Mouse (Mus musculus): Measurements from ENCODE around the gene Slc39a3.
"Not testable (repeated sequence)": the region's sequence is repeated elsewhere in the genome, so short reads cannot be mapped to it uniquely, and the experiment has no call there.

Gene Slc39a3

GRCm38 (mm10) chr10:81010851-81011250 is 26.4 kb downstream of the Slc39a3 start:
- DNase-seq (ENCODE audit: extremely low read depth, low read depth, low spot score) = no peak

DNA sequence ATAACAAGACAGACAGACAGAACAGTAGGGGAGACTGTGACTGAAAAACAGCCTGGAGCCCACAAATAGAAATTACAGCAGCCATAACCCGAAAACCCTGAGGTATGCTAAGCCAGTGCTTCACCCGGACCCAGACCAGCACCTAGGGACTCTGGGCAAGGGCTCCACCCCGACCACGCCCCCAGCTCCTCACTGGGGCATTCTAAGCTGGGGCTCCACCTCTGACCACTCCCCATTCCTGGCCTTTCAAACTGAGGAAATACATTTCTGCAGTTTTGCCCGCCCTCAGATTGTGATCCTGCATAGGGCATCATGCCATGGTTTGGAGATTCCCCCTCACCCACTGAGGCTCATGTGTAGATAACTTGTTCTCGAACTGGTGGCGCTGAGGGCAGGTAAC is 30.0 kb downstream of the Slc39a3 start:
- no peak for DNase-seq (ENCODE audit: extremely low read depth, low read depth, low spot score)

DNA sequence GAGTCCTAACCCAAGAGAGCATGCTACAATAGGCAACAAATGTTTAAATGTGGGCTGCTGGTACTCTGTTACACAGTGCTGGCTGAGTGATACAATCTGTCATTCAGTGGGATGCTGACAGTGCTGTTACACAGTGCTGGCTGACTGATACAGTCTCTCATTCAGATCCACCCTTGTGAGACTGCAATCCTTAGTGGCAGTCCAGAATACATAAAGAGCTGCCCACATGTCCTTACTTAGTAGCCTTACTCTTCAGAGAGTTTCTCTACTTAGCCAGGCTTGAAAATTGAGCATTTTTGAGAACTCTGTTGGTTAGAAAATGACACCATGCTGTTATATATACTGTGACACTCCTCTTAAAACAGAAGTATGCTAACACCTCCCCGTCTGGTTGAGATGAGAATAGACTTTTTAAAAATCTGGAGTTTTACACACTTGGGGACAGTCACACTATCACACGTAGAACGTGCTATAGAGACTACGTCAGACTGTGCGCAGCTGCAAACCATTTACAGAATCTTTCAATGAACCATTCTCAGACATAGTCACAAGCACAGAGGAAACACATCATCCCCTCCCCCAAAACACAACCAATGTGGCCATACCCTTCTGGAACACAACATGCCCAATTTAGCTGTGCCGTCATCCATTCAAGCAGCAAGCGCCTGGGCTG is 31.1 kb downstream of the Slc39a3 start:
- DNase-seq (ENCODE audit: extremely low read depth, low read depth, low spot score) = no peak

DNA sequence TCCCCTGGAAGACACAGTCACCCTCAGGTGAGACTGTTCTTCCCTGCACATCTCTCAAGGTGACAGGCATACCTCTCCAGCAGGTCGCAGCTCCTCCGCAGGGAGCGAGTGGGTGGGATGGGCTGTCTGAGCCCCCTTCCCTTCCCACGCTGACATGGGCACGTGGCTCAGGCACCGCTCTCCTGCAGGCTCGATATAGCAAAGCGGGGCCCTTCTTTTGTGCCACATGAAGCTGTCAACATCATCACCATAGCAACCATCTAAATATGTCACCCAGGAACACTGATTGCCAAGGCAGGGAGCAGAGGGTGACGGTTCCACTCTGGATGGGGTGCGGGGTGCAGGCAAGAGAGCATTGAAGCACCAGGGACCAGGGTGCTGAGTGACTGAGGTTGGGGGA is 36.1 kb downstream of the Slc39a3 start:
- DNase-seq (ENCODE audit: extremely low read depth, low read depth, low spot score) = no peak

GRCm38 (mm10) chr10:81000197-81001062 is 36.8 kb downstream of the Slc39a3 start:
- DNase-seq (ENCODE audit: extremely low read depth, low read depth, low spot score) = no peak

DNA sequence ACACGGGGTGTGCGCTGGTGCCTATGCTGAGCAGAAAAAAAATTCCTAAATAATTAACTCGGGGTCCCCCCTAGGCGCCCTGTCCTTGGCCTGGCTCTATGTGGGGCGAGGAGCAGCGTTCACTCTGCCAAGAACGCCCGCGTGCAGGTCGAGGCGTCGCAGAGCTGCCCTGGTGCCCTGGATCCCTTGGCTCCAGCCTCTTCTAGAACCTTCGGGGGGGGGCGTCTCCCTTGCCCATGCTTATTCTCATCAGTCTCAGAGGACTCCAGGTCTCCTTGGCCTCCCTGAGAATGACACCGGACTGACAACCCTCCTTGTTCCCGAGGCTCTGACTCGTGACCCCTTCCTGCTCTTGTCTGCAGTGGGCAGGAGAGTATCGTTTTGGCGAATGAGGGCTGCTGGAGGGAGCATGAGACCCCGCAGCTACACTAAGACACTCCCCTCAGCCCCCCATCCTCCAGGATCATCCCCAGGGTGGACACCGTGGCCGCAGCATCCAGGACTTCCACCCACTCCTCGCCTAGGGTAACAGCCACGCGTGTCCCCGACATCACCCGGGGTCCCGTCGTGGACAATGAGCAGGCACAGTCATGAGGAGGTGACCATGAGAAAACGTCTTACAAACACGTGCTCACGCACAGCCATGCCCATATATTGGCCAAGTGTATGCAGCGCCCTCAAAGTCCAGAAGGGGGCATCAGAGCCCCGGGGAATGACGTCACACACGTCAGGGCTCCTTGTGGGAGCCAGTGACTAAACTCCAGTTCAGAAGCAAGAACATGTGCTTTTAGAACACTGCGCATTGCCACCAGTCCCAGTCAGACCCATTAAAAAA is 37.6 kb downstream of the Slc39a3 start:
- no peak for DNase-seq (ENCODE audit: extremely low read depth, low read depth, low spot score)

DNA sequence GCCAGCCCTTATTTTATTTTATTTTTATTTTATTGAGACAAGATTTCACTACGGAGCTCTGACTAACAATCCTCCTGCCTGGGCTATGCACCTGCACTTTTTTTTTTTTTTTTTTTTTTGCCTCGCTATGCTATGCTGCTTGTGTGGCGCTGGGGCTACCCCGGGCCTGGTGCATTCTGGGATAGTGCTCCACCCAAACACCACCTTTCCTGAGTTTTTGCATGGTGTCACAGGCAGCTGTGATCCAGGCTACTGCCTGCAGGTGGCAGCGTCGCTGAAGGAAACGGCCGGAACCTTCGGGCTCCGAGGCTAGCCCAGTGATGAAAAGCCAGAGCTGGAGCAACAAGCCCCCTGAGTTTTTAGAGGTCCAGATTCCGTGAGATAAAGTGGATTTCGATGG is 38.4 kb downstream of the Slc39a3 start:
- DNase-seq (ENCODE audit: extremely low read depth, low read depth, low spot score) = no peak

- no peak for DNase-seq (ENCODE audit: extremely low read depth, low read depth, low spot score)
Measured at GRCm38 (mm10) chr10:80998021-80998420, 39.2 kb downstream of the Slc39a3 start.

- no peak for DNase-seq (ENCODE audit: extremely low read depth, low read depth, low spot score)
Measured at GRCm38 (mm10) chr10:80997332-80997731, 39.9 kb downstream of the Slc39a3 start.

DNA sequence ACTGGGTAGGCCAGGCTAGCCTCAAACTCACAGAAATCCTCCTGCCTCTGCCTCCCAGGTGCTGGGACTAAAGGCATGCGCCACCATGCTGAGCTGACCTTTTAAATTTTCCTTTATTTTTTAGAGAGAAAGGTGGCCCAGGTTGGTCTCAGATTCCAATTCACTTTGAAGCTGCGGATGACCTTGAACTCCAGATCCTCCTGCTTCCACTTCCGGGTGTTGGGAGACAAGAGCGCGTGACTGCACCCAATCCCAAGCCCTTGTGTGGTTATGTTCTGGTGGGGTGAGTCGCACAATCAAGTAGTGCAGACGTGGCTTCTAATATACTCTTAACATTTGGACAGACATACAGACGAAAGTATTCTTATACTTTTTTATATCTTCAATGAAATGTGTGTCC is 40.7 kb downstream of the Slc39a3 start:
- DNase-seq (ENCODE audit: extremely low read depth, low read depth, low spot score) = no peak

GRCm38 (mm10) chr10:80995091-80995632 is 42.1 kb downstream of the Slc39a3 start:
- no peak for DNase-seq (ENCODE audit: extremely low read depth, low read depth, low spot score)

DNA sequence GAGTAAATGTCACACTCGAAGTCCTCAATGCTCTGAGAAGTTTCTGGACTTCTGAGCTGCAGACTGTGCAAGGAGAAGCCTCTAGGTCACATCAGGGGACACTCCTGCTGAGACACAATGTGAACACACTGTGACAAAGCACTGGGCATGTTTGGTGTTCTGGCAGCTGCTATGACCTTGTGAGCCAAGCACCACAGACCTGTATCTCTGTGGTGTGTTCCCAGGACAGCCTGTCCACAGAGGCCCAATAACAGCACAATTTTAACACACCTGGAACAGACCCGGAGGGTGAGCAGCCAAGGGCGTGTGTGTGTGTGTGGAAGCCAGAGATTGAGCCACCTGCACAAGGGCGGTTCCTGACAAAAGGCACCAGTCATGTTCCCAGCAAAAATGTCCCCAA is 42.6 kb downstream of the Slc39a3 start:
- no peak for DNase-seq (ENCODE audit: extremely low read depth, low read depth, low spot score)

DNA sequence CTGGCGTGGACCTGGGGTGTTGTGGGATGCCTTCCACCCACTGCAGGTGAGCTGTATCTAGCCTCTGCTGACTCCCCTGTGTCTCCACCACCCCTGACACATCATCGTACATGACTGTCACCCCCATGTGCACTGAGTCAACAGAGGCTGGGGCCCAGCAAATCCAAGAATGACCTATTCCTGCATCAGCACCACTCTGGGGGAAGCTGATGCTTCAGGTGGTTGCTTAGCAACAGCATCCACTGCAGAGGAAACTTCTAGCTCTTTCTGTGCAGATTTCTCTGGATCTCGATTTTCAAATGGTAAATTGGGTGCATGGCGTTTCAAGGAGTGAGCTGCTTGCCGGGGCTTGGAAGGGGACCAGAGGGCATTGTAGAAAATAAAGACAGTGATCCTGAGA is 44.0 kb downstream of the Slc39a3 start:
- DNase-seq (ENCODE audit: extremely low read depth, low read depth, low spot score) = no peak

DNA sequence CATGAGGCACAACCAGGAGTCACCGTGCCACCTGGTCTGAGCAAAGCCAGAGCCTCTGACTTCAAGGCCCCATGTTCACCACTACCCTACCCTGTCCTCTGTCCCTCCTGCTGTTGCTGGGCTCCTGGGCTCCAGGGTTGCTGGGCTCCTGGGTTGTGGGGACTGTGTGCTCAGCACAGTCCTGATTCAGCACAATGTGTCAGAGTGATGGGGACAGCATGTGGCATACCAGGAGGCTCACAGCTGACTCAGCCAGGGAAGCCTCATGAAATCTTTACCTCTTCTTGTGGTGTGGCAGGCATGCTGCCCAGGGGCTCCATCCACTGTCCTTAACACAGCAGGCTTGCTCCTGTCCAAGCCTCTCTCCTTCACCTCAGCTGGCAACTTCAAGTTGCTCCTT is 45.3 kb downstream of the Slc39a3 start:
- DNase-seq (ENCODE audit: extremely low read depth, low read depth, low spot score) = no peak

DNA sequence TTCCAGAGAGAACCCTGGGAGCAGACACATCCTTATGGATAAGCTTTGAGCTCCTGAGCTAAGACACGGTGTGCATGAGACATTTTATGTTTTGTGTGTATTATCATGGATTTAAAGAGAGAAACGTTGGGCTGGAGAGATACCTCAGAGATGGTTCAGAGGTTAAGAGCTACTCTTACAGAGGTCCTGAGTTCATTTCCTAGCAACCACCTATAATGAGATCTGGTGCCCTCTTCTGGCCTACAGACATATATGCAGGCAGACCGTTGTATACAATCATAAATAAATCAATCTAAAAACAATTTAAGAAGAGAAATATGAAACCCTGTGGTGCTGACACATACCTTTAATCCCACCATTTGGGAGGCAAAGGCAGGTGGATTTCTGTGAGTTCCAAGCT is 46.2 kb downstream of the Slc39a3 start:
- no peak for DNase-seq (ENCODE audit: extremely low read depth, low read depth, low spot score)

GRCm38 (mm10) chr10:80990406-80990805 is 46.8 kb downstream of the Slc39a3 start:
- no peak for DNase-seq (ENCODE audit: extremely low read depth, low read depth, low spot score)

DNA sequence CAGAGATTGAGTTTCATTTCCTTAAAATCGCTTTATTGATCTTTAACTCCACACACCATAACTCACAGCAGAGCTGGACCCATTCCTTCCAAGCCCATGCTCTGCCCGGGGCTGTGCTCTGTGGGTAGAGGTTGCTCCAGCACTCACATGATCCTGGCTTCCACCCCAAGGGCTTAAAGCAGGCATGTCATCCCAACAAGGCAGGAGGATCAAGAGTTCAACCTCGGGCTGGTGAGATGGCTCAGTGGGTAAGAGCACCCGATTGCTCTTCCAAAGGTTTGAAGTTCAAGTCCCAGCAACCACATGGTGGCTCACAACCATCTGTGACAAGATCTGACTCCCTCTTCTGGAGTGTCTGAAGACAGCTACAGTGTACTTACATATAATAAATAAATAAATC is 47.4 kb downstream of the Slc39a3 start:
- not testable (repeated sequence) for DNase-seq (ENCODE audit: extremely low read depth, low read depth, low spot score)

- no peak for DNase-seq (ENCODE audit: extremely low read depth, low read depth, low spot score)
Measured at GRCm38 (mm10) chr10:80989446-80989845, 47.8 kb downstream of the Slc39a3 start.

GRCm38 (mm10) chr10:80987709-80988441 is 49.4 kb downstream of the Slc39a3 start:
- no peak for DNase-seq (ENCODE audit: extremely low read depth, low read depth, low spot score)

DNA sequence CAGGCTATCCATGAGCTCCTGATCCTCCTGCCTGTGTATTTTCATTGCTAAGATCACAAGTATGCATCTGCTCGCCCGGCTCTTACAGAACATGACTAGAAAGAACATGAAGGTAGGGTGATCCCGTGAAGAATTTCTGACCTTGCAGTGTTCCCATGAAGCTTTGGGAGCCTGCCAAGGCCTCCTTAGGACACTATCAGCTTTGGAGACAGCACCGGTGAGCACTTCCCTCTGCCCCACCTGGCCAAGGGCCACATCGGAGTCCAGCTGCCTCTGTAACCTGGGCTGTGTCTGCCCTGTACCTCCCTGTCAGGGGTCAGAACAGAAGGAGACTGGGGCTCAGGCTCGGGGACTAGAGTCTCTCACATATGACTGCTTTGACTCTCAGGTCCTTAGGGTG is 50.5 kb downstream of the Slc39a3 start:
- no peak for DNase-seq (ENCODE audit: extremely low read depth, low read depth, low spot score)
